22 mouse cellular contexts compared by ENCODE assay signal in the genomic region with DNA sequence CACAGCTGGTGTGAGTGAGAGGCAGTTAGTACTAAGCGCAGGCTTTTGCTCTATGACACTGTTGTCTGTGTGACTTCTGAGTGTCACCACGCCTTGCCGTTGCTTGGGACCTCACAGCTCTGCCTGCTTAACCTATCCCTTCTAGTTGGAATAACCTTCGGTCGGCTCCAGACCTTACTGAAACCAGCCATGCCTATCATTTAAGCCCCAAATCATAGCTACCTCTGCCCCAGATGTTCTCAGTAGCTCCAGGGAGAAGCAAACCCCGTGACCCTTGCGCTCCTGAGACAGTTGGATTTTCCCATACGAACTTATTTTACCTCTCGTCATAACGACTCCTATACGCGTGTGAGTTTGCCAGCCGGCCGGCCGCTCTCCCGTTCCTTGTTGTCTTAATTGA. TPM values are rescaled to one million over a fixed set of nuclear protein-coding genes. Genes with fewer than 3 reads are reported as not detected.
DNase-seq lines count a peak whose midpoint lies in the region; ATAC-seq and TF ChIP-seq lines count a peak whose summit lies in the region.
"Had no signal": no experiment of that assay in that cellular context is flagged by ENCODE, and none has a peak within 500 bp of the region (broad histone marks: within the 10 kb centered on the region; RNA-seq: fewer than 3 reads in every experiment).

No protein-coding gene starts in this region.

- no peak for ATAC-seq in hindbrain, postnatal 0 days
- ATAC-seq in intestine, embryonic 16.5 days = 0 out of 2 replicates have a peak, but pooled peaks have one; percentile 17
- ATAC-seq in liver, embryonic 13.5 days (ENCODE audit: low read depth) = no peak; the same call in 1 of the 2 replicates
- no peak for ATAC-seq in erythroblast, adult 5-6 weeks (replicated peaks; ENCODE audit: low FRiP score, poor library complexity, severe bottlenecking)
- ATAC-seq: CD4-positive, CD25-positive, alpha-beta regulatory T cell, adult 4 months; forebrain, embryonic 16.5 days; lung, postnatal 0 days had no signal

- H3K9ac ChIP-seq in hindbrain, postnatal 0 days (replicated peaks; ENCODE audit: low read length) = no peak overlapping the region
- no peak overlapping the region for H3K9ac ChIP-seq in intestine, embryonic 16.5 days (ENCODE audit: low read depth, low read length)
- H3K9ac ChIP-seq in liver, embryonic 13.5 days = no peak overlapping the region
- H3K9ac ChIP-seq: neural tube, embryonic 15.5 days had no signal

- no peak for TF ChIP-seq CTCF in kidney, adult 2 months (conservative IDR thresholded peaks at IDR 0.05; ENCODE audit: insufficient read depth, insufficient read length, low read depth, low read length)
- no peak for TF ChIP-seq CTCF in hindbrain, postnatal 0 days (IDR thresholded peaks at IDR 0.05; ENCODE audit: low read depth)

- no peak for TF ChIP-seq POLR2A in kidney, adult 2 months (IDR thresholded peaks at IDR 0.05; ENCODE audit: low read depth, low read length)

- no peaks in the 10 kb centered on the region for H3K9me3 ChIP-seq in hindbrain, postnatal 0 days (ENCODE audit: low read length)
- H3K9me3 ChIP-seq in intestine, embryonic 16.5 days (ENCODE audit: control insufficient read depth, low read length) = no peaks in the 10 kb centered on the region
- no peaks in the 10 kb centered on the region for H3K9me3 ChIP-seq in liver, embryonic 13.5 days (replicated peaks)
- H3K9me3 ChIP-seq: megakaryocyte, embryonic 14.5 days; neural tube, embryonic 15.5 days had no signal

- peak overlapping the region; percentile 29 for H3K27ac ChIP-seq in kidney, adult 2 months (ENCODE audit: insufficient read depth, low read depth, low read length)
- H3K27ac ChIP-seq in hindbrain, postnatal 0 days = no peak overlapping the region
- H3K27ac ChIP-seq in intestine, embryonic 16.5 days (ENCODE audit: low read length) = no peak overlapping the region
- H3K27ac ChIP-seq in liver, embryonic 13.5 days = no peak overlapping the region
- H3K27ac ChIP-seq: neural tube, embryonic 15.5 days had no signal

- H3K4me2 ChIP-seq in hindbrain, postnatal 0 days (ENCODE audit: low read depth, low read length) = 0 out of 2 replicates have a peak overlapping the region, but pooled peaks have one; percentile 10
- H3K4me2 ChIP-seq in intestine, embryonic 16.5 days (ENCODE audit: low read depth, low read length) = no peak overlapping the region
- peak overlapping the region; percentile 11 for H3K4me2 ChIP-seq in liver, embryonic 13.5 days
- H3K4me2 ChIP-seq: neural tube, embryonic 15.5 days had no signal

- peaks cover 31% of the 10 kb centered on the region for H3K4me1 ChIP-seq in kidney, adult 2 months (ENCODE audit: control insufficient read depth, insufficient read depth, low read length)
- peaks cover 10% of the 10 kb centered on the region; the same call in 1 of the 2 replicates for H3K4me1 ChIP-seq in hindbrain, postnatal 0 days (ENCODE audit: insufficient read depth, low read length)
- 0 out of 2 replicates have a peak, but pooled peaks cover 3% of the 10 kb centered on the region for H3K4me1 ChIP-seq in intestine, embryonic 16.5 days (ENCODE audit: control insufficient read depth, insufficient read depth, low read length)
- H3K4me1 ChIP-seq in liver, embryonic 13.5 days (replicated peaks) = peaks cover 12% of the 10 kb centered on the region

- no peaks in the 10 kb centered on the region for H3K27me3 ChIP-seq in kidney, adult 2 months (replicated peaks; ENCODE audit: control insufficient read depth, insufficient read depth, low read length)
- no peaks in the 10 kb centered on the region for H3K27me3 ChIP-seq in hindbrain, postnatal 0 days (ENCODE audit: insufficient read depth, low read length)
- H3K27me3 ChIP-seq in intestine, embryonic 16.5 days (replicated peaks; ENCODE audit: control insufficient read depth, insufficient read depth, low read length) = no peaks in the 10 kb centered on the region
- H3K27me3 ChIP-seq in liver, embryonic 13.5 days = no peaks in the 10 kb centered on the region
- H3K27me3 ChIP-seq: megakaryocyte, embryonic 14.5 days; neural tube, embryonic 15.5 days had no signal

- peak overlapping the region; percentile 23; the same call in 1 of the 2 replicates for H3K4me3 ChIP-seq in kidney, adult 2 months (ENCODE audit: insufficient read depth, low read depth, low read length)
- H3K4me3 ChIP-seq in hindbrain, postnatal 0 days (ENCODE audit: low read length) = no peak overlapping the region
- no peak overlapping the region for H3K4me3 ChIP-seq in intestine, embryonic 16.5 days (ENCODE audit: low read length)
- no peak overlapping the region for H3K4me3 ChIP-seq in liver, embryonic 13.5 days (replicated peaks)
- H3K4me3 ChIP-seq: megakaryocyte, embryonic 14.5 days; neural tube, embryonic 15.5 days had no signal

- H3K36me3 ChIP-seq in kidney, adult 2 months (ENCODE audit: control insufficient read depth, insufficient read depth, low read length) = no peaks in the 10 kb centered on the region; the same call in 1 of the 2 replicates
- H3K36me3 ChIP-seq in hindbrain, postnatal 0 days (ENCODE audit: insufficient read depth, low read length) = no peaks in the 10 kb centered on the region; the same call in 1 of the 2 replicates
- H3K36me3 ChIP-seq in intestine, embryonic 16.5 days (ENCODE audit: control insufficient read depth, insufficient read depth, low read length) = no peaks in the 10 kb centered on the region
- H3K36me3 ChIP-seq in liver, embryonic 13.5 days = peaks cover 13% of the 10 kb centered on the region
- H3K36me3 ChIP-seq: neural tube, embryonic 15.5 days had no signal

- DNase-seq in kidney, adult 2 months = peak; percentile 73
- no peak for DNase-seq in kidney, postnatal 10 days
- no peak for DNase-seq in hindbrain, postnatal 0 days (ENCODE audit: low spot score)
- no peak for DNase-seq in liver, embryonic 13.5 days
- no peak for DNase-seq in Muller cell, postnatal 12 days (ENCODE audit: inconsistent ontology term)
- DNase-seq: adrenal gland, postnatal 14 days; cerebellum, adult 9-11 months; heart, postnatal 10 days; layer of hippocampus, postnatal 36 days; left cerebral cortex, postnatal 4 days; thymus, postnatal 14 days had no signal

- WGBS in kidney, adult 2 months = 53% methylated on average over 16 of the region's 16 CpGs
- WGBS in hindbrain, postnatal 0 days = 82% methylated on average over 16 of the region's 16 CpGs
- 77% methylated on average over 16 of the region's 16 CpGs for WGBS in intestine, embryonic 16.5 days
- 86% methylated on average over 16 of the region's 16 CpGs for WGBS in liver, embryonic 13.5 days (ENCODE audit: insufficient replicate concordance)

RNA-seq across cellular contexts. Expression of gene Gm10197, which starts 27.5 kb away (rescaled TPM):
- polyA plus RNA-seq in kidney, adult 2 months (2012; rRNA removed) = not detected in 2 replicates
- total RNA-seq in hindbrain, postnatal 0 days (2014; rRNA removed) = not detected in 2 replicates
- polyA plus RNA-seq in hindbrain, postnatal 0 days (2015; fragmentation: Nextera tagmentation; extraction: Ambion mirVana) = not detected in 2 replicates
- polyA plus RNA-seq in intestine, embryonic 16.5 days (2015; fragmentation: Nextera tagmentation; extraction: Ambion mirVana) = not detected in 2 replicates
- not detected in 2 replicates for polyA plus RNA-seq in liver, embryonic 13.5 days (2015; fragmentation: Nextera tagmentation; extraction: Ambion mirVana)
- not detected in 2 replicates for total RNA-seq in erythroblast, adult 5-6 weeks (2015; ENCODE audit: low replicate concordance)
- total RNA-seq in erythroblast, adult 5-6 weeks (2017; ENCODE audit: low replicate concordance) = not detected in 2 replicates
- total RNA-seq: adrenal gland, postnatal 14 days; gastrocnemius, adult 8-10 months; heart, adult 8-10 months; heart, postnatal 10 days; layer of hippocampus, postnatal 36 days; left cerebral cortex, postnatal 4 days; monocyte, adult 5-6 weeks had no signal
- polyA plus RNA-seq: CD4-positive, CD25-positive, alpha-beta regulatory T cell, adult 4 months; forebrain, embryonic 16.5 days; lung, postnatal 0 days; neural tube, embryonic 15.5 days; stomach, embryonic 14.5 days had no signal

RNA-seq across cellular contexts. Expression of gene Mxi1, which starts 33.7 kb away (rescaled TPM):
- polyA plus RNA-seq in kidney, adult 2 months (2012; rRNA removed) = 38.9 and 41.7 TPM in 2 replicates
- total RNA-seq in hindbrain, postnatal 0 days (2014; rRNA removed) = 41.9 and 44.5 TPM in 2 replicates
- polyA plus RNA-seq in hindbrain, postnatal 0 days (2015; fragmentation: Nextera tagmentation; extraction: Ambion mirVana) = 47.7 and 51.5 TPM in 2 replicates
- polyA plus RNA-seq in intestine, embryonic 16.5 days (2015; fragmentation: Nextera tagmentation; extraction: Ambion mirVana) = 10.3 and 12.9 TPM in 2 replicates
- polyA plus RNA-seq in liver, embryonic 13.5 days (2015; fragmentation: Nextera tagmentation; extraction: Ambion mirVana) = 31.0 and 33.3 TPM in 2 replicates
- 71.1 and 75.4 TPM in 2 replicates for total RNA-seq in erythroblast, adult 5-6 weeks (2015; ENCODE audit: low replicate concordance)
- total RNA-seq in erythroblast, adult 5-6 weeks (2017; ENCODE audit: low replicate concordance) = 156 and 229 TPM in 2 replicates

RNA-seq across cellular contexts. Expression of gene Smndc1, which starts 46.3 kb away (rescaled TPM):
- polyA plus RNA-seq in kidney, adult 2 months (2012; rRNA removed) = 3.4 and 5.9 TPM in 2 replicates
- total RNA-seq in hindbrain, postnatal 0 days (2014; rRNA removed) = 9.7 and 14.7 TPM in 2 replicates
- 34.4 and 35.3 TPM in 2 replicates for polyA plus RNA-seq in hindbrain, postnatal 0 days (2015; fragmentation: Nextera tagmentation; extraction: Ambion mirVana)
- 36.3 and 40.5 TPM in 2 replicates for polyA plus RNA-seq in intestine, embryonic 16.5 days (2015; fragmentation: Nextera tagmentation; extraction: Ambion mirVana)
- polyA plus RNA-seq in liver, embryonic 13.5 days (2015; fragmentation: Nextera tagmentation; extraction: Ambion mirVana) = 28.0 and 31.0 TPM in 2 replicates
- 17.5 and 29.0 TPM in 2 replicates for total RNA-seq in erythroblast, adult 5-6 weeks (2015; ENCODE audit: low replicate concordance)
- total RNA-seq in erythroblast, adult 5-6 weeks (2017; ENCODE audit: low replicate concordance) = 17.3 and 18.9 TPM in 2 replicates
